Mouse (Mus musculus): Measurements from ENCODE around the gene Zic2.
"Not testable (repeated sequence)": the region's sequence is repeated elsewhere in the genome, so short reads cannot be mapped to it uniquely, and the experiment has no call there.

Zic2 gene

DNA sequence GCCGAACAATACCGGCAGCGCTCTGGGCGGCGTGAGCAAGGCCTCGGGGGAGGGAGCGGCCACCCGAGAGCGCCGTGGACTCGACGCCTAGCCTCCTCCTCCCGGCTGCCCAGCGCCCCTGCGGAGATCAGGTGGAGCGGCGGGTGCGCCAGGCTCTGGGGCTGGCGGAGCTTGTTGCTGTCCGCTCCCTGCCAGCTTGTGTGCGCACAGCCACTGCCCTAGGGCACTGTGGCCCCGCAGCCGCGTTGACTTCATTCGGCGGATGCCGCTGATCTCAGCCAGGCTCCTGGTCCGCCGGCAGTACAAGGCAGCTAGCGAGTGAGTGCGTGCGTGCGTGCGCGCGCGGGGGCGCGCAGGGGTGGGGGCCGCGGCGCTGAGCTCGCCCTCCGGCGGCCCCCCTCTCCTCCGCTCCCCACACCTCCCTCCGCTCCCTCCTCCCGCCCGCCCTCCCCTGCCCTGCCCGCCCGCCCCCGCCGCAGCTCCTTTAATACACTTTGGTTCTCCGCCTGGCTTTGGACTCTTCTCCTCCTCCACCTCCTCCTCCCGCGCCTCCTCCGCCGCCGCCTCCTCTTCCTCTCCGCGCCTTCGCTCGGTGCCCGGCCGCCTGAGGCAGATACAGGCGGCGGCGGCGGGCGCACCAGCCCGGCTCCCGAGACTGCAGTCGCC, at the start of gene Zic2:
Gene Zic2 (plus strand): TSS at position 545 of the 666 bp plus-strand sequence.
- no peak for DNase-seq (ENCODE audit: extremely low read depth, low read depth)

DNA sequence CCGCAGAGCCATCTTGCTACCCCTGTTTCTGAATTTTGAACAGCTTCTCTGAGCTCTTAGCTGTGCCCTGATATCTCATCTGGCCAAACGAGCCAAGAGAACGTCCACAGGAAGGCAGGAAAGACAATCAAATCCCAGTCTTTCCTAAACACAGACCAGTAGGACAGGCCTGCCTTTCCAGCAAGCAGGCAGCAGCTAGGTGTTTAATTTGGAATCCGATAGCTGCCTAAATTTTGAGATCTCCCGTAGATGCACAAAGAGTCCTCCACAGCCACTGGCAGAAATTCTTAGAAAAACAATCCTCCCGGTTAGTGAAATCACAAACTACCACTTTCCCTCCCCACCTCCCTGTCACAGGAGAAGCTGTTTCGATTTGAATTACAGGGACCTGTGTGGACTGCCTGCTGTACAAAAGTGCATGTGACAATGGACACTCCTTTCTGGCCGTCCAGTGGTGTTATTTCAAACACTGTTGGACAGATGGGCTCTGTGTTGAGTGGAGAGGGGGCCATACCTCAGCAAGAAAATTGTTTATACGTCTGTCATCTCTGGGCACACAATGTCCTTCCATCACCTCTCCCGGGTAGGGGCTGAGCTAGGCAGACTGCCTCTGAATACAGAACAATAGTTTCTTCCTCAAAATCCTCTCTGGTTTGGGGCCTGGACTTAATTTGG, 48.6 kb upstream of the Zic2 start:
- no peak for DNase-seq (ENCODE audit: extremely low read depth, low read depth)

DNA sequence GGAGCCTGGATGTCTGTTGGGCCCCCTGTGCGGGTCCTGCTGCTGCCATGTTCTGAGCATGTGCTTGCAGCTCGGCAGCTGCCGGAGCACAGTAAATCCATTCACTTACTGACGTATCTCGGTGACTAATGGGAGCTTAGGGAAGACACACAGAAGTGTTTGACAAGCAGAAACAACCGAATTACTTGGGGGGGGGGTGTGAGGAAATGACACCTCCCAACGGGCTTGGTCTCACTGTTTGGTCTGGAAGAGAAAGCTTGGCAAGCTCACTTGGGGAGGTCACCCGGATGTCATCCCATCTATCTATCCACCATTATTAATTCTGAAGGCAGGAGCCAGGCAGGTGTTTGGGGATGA, 48.1 kb upstream of the Zic2 start:
- no peak for DNase-seq (ENCODE audit: extremely low read depth, low read depth)

DNA sequence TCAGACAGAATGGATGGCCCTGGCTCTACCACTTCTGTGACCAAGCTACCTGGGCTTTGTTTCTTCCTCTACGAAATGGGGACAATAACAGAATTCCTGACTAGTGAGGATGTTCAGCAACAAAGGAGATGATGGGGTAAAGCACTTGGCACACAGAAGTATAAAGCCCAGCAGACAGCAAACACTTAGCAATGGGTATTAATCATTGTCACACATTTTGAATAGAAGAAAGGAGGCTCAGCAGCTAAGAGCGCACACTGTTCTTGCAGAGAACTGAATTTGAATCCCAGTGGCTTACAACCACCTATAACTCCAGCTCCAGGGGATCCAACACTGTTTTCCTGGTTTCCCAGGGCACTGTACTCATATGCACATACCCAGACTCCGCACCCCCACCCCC, 47.6 kb upstream of the Zic2 start:
- no peak for DNase-seq (ENCODE audit: extremely low read depth, low read depth)

- no peak for DNase-seq (ENCODE audit: extremely low read depth, low read depth)
Measured at GRCm38 (mm10) chr14:122432558-122432957, 42.7 kb upstream of the Zic2 start.

GRCm38 (mm10) chr14:122434039-122434438, 41.2 kb upstream of the Zic2 start:
- no peak for DNase-seq (ENCODE audit: extremely low read depth, low read depth)

- DNase-seq (ENCODE audit: extremely low read depth, low read depth), result no peak
Measured at GRCm38 (mm10) chr14:122436850-122437249, 38.4 kb upstream of the Zic2 start.

DNA sequence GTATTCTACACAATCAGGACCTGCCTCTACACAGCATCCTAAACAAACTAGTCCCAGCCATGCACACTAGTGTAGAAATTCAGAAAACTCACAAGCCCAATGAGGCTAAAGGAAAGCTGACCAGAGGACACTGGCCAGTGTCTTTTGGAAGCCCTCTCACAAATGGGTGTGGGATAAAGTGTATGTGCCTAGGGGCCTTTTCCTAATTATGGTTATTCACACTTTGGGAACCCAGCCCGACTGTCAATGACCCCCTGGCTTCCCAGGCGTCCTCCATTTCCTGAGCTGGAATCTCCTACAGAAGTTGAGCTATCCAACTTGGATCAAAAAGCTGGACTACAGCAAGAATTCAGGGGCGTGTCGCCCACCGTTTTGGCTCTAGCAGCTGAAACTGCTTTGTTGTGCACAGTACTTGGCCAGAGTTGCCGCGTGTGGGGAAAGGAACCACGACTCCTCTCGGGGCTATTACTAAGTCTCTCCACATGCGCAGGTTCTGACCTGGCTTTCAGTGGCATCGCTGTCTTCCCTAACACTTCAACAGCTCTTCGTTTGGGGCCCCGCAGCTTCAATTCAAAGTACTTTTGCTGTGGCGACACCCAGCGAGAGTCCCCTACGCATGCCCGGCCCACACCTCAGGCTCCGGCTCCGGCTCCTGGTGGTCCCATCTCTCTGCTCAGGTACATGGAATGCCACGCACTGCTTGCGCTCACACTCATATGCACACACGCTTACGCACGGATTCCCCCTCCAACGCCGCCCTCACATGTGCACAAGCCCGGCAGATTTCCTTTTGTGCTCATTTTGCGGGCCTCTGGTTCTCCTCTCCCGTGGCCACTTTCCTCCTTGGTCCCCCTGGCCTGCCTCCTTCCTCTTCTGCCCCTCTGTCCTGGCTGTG, 25.4 kb upstream of the Zic2 start:
- no peak for DNase-seq (ENCODE audit: extremely low read depth, low read depth)

DNA sequence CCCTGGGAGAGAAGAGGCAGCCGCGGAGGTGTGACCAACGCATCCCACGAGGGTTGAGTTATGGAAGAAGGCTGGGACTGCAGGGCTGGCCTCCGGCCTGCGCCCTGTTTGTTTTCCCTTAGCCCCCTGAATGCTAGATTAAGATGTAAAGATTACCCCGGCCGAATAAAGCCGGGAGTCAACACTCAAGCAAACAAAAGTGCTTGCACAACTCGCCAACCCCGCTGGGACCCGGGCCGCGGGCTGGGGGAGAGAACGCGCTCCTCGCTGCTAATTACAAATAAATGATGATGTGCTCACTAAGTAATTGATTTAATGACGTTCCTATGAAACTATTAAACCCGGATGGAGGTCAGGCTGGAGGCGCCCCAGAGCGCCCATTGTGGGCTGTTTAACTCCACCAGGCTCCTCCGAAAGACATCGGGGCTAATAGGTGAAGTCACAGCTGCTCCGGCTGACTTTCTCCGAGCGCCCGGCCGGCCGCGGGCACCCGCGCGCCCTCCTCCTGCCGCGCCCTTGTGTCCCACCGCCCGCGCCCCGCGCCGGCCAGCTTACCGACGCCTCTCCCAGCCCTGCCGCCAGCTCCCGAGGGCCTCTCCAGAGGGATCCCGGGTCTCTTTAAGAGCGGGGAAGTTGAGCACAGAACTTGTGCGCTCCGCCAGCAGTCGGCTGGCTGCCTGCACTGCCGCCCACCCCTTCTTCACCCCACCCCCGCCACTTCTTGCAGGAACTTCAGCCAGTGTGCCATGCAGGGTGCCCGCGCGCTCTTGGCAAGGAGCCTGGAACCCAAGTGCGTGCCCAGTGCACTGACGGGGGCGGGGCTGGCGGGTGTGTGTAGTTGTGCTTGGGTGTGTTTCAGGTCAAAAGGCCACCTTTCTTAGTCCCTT, 24.5 kb upstream of the Zic2 start, which contains the start of gene Gm5089:
Gene Gm5089 (minus strand): TSS at position 620 of the 887 bp plus-strand sequence.
- no peak for DNase-seq (ENCODE audit: extremely low read depth, low read depth)

DNA sequence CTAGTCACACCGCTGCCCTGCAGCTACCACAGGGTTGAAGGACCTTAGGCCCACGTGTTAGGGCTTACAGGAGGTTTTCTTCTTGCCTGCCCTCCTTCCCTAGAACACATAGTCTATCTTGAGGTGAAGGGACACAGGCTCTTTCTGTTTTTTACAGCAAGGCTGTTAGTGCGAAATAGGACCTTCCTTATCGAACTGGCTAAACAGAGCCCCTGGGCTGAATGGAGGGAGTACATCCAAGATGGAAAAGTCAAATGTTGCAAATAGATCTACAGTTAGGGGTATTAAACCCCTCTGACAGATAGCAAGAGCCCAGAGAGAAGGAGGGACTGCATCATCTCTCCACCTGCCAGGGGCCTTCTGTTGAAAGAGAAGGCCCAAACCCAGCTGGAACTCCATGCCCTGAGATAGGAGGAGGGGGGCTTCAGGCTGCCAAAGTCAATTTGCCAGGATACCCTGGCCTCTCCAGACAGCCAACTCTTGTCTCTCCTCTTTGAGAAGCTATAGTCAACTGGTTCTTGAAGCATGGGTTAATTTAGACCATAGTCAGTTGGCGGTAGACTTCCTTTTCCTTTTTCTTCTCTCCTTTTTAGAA, 23.6 kb upstream of the Zic2 start:
- DNase-seq (ENCODE audit: extremely low read depth, low read depth), result no peak

GRCm38 (mm10) chr14:122452701-122453387, 22.4 kb upstream of the Zic2 start:
- DNase-seq (ENCODE audit: extremely low read depth, low read depth), result no peak

DNA sequence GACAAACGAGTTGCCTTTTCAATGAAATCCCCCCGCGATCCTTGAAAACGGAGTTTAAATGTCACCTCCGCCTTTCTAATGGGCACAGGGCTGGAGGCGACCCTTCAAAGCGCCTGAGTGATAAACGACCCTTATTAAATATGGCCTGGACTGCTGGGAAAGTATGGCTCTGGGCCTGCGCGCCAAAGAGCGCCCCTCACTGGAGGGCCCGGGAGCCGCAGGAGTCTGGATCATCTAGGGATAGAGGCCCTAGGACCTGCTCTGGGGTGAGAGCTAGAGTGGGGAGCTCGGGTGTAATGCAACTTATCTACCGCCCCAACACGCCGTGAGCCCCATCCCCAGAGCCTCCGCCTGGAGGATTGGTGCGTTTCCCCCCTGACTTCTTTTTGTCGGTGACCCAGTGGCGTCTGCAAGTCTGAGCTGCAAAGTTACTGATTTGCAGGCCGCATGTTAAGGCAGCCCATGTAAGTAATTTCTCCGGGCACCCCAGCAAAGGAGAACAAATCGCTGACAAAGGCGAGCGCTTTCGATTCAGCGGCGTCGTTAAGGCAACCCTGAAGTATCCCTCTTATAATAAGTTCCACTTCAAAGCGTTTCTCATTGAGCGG, 21.7 kb upstream of the Zic2 start:
- no peak for DNase-seq (ENCODE audit: extremely low read depth, low read depth)

GRCm38 (mm10) chr14:122453996-122454738, 21.1 kb upstream of the Zic2 start:
- no peak for DNase-seq (ENCODE audit: extremely low read depth, low read depth)

DNA sequence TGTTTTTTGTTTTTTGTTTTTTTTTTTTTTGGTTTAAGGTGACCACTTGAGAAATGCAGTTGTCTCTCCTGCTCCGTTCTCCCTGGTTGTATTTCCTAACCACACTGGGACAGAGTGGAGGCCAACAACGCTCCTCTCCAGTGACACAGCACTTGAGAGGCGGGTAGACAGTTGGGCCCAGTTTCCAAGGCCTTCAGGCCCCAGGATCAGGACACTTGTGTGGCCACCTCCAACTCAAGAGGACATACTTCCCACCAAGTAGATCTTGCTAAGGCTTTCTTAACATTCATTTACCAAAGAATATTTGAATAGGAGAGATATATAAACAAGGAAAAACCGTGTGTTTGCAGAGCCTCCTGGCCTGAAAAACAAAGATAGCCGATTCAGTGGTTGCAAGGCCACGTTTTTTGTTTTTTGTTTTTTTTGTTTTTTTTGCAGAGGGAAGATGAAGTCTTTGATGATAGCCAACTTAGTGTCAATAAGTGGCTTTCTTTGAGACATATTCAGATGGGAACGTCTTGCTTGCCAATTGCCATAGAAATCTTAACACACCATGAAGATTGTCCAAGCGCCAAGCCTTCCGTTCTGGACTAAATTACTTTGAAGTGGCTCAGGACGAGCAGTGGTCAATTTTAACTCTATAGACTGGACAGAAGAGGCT, 20.2 kb upstream of the Zic2 start:
- no peak for DNase-seq (ENCODE audit: extremely low read depth, low read depth)

- DNase-seq (ENCODE audit: extremely low read depth, low read depth), result no peak
Measured at GRCm38 (mm10) chr14:122455562-122455958, 19.7 kb upstream of the Zic2 start.

- DNase-seq (ENCODE audit: extremely low read depth, low read depth), result not testable (repeated sequence)
Measured at GRCm38 (mm10) chr14:122459332-122459731, 15.9 kb upstream of the Zic2 start.

- DNase-seq (ENCODE audit: extremely low read depth, low read depth), result no peak
Measured at GRCm38 (mm10) chr14:122459776-122460175, 15.5 kb upstream of the Zic2 start.

GRCm38 (mm10) chr14:122460226-122460625, 15.0 kb upstream of the Zic2 start:
- no peak for DNase-seq (ENCODE audit: extremely low read depth, low read depth)

Measured in MEL-GATA-1-ER (cell line).